Mouse (Mus musculus): ENCODE measurements around the gene Sik2. TPM values are rescaled to one million over a fixed set of nuclear protein-coding genes. Genes with fewer than 3 reads are reported as not detected.

Sik2 gene
- total RNA-seq, 2 experiments from 2014 or later, result 21.8 to 21.9 TPM

DNA sequence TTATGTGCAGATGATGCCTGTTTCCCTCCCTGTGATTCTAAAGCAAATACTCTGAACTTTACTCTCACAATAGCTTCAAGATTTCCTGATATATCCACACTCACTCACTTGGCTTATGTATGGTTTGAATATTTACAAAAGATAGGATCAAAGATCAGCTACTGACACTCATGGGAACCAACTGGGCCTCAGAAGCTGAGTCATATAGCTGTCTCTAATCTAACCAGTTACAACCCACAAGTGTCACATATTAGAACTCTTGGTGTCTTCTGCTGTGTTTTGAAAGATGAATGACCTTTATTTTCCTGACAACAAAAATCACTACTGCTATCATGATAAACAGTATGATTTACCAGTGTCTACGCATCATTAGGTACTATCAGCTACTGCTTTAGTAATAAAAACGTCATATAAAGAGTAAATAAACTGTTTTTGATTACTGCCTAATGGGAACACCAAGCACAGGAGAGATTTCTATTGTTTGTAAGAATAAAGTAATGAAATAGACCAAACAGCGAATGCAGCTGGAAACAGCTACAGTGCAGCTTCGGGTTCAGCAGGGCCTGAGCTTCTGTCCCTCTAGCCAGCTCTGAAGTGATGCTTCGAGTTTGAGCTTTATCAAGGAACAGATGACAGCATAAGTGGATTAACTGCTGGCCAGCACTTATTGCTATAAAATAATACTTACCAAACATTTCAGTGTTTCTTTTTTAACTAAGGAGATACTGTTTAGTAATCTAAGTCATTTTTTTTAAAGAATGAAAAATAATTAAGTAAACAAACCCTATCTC, 86.3 kb downstream of the Sik2 start:
- DNase-seq, result no peak
- intact Hi-C loops (cut with DNase I), result no loop called here

GRCm38 (mm10) chr9:50920933-50921895, 87.7 kb downstream of the Sik2 start:
- intact Hi-C loops (cut with DNase I), result no loop called here
- DNase-seq, result no peak

DNA sequence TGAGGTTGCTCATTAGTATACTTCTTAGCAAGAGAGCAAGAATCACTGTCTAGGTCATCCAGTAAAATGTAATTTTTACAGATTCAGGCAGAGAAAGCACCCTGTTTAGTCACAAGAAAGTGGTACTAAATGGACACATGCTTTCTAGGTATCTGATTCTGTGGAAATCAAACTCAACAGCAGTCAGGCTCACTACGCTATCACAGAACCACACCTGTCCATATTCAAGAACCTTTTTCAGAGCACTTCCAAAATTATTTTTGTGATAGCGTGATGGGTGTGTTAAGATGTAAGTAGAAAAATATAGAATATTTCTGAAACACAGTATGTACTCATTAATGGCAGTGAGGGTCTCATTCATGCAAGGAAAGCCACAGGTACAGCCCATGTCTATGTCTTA, 89.3 kb downstream of the Sik2 start:
- DNase-seq, result no peak
- intact Hi-C loops (cut with DNase I), result no loop called here

DNA sequence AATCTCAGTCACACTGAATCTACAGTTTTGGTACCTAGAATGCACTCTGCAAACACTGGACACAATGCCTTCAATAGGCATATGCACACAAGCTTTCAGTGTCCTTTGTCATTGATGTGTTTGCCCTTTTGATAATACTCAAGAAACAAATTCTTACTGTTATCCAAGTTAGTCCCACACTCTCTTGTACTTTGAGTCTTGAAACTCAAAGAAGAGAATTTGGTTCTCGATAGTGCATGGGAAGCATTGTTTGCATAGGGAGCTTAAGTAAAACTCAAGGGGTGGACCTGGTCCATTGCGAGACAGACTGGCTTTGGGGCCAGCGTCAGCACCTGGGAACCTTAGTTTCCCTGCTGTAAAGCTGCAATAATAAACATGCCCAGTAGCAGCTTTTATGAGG, 90.7 kb downstream of the Sik2 start:
- DNase-seq, result no peak
- intact Hi-C loops (cut with DNase I), result no loop called here

- intact Hi-C loops (cut with DNase I), result no loop called here
Observed at GRCm38 (mm10) chr9:50911861-50912515, 96.9 kb downstream of the Sik2 start.

GRCm38 (mm10) chr9:50905321-50905720, 103.6 kb downstream of the Sik2 start:
- no peak for DNase-seq
- intact Hi-C loops (cut with DNase I), result no loop called here

More at GRCm38 (mm10) chr9:50911861-50912515, 96.9 kb downstream of the Sik2 start:
- DNase-seq, result no peak

- no peak for DNase-seq
- intact Hi-C loops (cut with DNase I), result no loop called here
Observed at GRCm38 (mm10) chr9:50904196-50904847, 104.6 kb downstream of the Sik2 start.

DNA sequence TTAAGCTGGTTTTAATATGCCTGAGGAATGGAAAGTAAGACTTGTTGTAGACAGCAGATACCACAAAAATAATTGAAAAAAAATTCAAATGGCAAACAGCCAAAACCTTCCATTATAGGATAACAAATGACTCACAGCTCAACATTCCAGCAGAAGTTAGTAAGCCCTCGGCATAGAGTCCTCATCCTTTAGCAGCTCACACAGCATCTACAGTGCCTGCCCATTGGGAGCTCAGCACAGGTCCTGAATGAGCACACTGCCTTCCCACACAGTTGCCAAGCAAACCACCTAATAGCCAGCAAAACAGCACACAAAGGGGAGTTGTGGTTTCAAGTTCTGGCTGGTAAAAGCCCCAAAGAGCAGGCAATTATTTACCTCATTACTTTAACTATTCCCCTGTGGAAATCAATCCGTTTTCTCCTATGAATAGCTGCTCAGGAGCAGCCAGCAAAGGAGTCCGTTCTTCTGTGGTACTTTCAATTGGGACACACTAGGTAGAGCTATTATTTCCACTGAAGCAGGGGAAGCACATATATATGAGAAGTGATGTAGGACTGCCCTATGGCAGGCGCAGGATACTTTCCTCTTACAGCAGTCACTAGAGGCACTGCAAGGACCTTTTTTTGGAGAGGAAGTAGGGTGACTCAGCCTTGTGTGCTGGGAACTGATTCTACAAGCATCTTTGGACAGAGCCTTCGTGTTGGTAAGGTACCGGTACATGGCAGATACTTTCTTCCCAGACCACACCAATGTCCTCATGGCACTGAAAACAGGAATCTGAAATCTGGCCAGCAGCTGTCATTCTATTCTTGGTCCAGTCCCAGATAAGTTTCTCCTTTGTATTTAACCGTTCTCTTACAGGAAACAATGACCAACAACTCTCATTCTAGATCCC, 108.6 kb downstream of the Sik2 start:
- DNase-seq, result no peak
- intact Hi-C loops (cut with DNase I), result no loop called here

DNA sequence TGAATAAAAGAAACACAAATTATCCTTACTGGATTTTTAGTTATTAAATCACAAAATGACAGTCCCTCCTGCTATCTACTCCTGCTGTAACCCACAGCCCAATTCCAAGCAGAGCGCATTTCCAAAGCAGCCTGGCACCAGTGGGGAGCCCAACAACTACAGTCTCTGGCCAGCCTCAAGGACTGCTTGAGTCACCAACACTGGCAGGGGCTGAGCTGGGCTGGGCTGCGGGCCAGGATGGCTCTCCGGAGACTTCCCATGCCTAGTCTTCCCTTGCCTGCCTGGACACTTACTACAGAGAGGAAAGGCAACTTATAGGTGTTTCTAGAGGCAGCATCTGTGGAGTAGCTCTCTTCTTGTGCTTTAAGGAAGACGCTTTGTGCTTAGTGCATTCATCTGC, 115.2 kb downstream of the Sik2 start:
- peak; percentile 80 to 87 for DNase-seq
- intact Hi-C loops (cut with DNase I), result no loop called here

- DNase-seq, result no peak
- intact Hi-C loops (cut with DNase I), result no loop called here
Observed at GRCm38 (mm10) chr9:50890494-50891090, 118.3 kb downstream of the Sik2 start.

GRCm38 (mm10) chr9:50889964-50890363, 118.9 kb downstream of the Sik2 start:
- intact Hi-C loops (cut with DNase I), result no loop called here
- no peak for DNase-seq

DNA sequence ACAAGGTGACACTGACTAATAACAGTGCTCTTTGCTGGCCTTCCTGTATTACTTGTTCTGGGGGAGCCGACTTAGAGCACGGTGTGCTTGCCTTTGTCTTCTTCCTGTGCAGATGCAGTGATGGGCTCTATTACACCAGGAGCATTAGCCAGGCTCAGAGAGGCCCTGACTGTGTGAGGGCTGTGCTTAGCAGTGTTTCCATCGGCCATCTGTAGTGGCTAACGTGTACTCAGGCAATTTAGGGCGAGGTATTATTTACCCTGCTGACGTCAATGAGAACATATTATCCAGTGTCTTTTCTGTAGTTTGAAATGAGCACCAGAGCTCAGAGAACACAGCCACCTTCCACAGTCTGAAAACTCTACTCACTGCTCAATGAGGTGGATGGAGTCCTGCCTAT, 119.7 kb downstream of the Sik2 start:
- intact Hi-C loops (cut with DNase I), result no loop called here
- DNase-seq, result no peak

GRCm38 (mm10) chr9:50887351-50887750, 121.5 kb downstream of the Sik2 start:
- intact Hi-C loops (cut with DNase I), result no loop called here
- no peak for DNase-seq

DNA sequence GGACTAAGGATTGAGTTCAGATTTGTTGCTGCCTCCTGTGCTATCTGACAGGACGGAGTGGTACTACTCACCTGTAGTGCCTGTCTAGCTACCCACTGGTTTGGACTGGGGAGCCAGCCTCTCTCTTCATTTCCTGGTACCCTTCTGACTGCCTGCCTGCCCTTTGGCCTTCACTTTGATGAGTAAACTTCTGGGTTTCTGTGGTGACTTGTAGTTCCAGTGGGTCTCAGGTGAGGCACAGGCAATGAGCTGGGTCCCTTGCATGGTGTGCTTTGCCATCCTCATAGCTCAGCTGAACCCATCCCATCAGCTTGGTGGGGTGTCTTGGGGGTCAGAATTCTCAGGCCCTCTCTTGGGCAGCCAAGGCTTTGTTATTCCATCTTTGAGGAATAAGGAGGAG, 122.0 kb downstream of the Sik2 start:
- DNase-seq, result no peak
- intact Hi-C loops (cut with DNase I), result no loop called here

GRCm38 (mm10) chr9:50885600-50885987, 123.3 kb downstream of the Sik2 start:
- intact Hi-C loops (cut with DNase I), result no loop called here
- peak; percentile 32 to 35 for DNase-seq

- intact Hi-C loops (cut with DNase I), result no loop called here
Observed at GRCm38 (mm10) chr9:50884741-50885599, 123.9 kb downstream of the Sik2 start.

GRCm38 (mm10) chr9:50884093-50884492, 124.8 kb downstream of the Sik2 start:
- intact Hi-C loops (cut with DNase I), result no loop called here
- peak in 1 of 2 experiments; percentile 23 for DNase-seq

More at GRCm38 (mm10) chr9:50884741-50885599, 123.9 kb downstream of the Sik2 start:
- DNase-seq, result peak; percentile 64 to 68

DNA sequence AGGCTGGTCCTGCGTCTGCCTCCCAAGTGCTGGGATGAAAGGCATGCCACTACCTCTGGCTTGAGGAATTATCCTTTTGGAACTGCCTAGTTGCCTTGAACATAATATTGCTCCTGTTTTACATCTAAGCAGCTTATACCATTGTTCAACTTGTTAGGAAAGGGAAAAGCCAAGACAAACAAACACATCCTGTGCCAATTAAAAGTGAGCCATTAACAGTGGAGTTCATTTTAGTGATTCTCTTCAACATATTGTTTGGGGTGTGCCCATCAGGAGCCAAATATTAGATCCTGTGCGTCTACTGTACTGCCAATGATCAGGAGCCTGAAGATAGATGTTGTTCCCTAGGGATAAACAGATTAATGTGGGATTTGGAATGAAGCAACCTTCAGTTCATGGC, 126.7 kb downstream of the Sik2 start:
- no peak for DNase-seq
- intact Hi-C loops (cut with DNase I), result no loop called here
